Mouse (Mus musculus) neural tube, embryonic 11.5 days (tissue): ENCODE data around the gene Myl9. TPM values are rescaled to one million over a fixed set of nuclear protein-coding genes. Genes with fewer than 3 reads are reported as not detected.

ENCODE experiments used
- ATAC-seq: fragments of 200-750 bp; cut with Nextera tagmentation; 2 replicates; pipeline ENCODE4 v1.8.0; 2017; ENCODE audit warnings: moderate number of reproducible peaks, mild to moderate bottlenecking, moderate TSS enrichment, moderate library complexity; ENCODE audit not compliant: insufficient read depth, low FRiP score, low TSS enrichment
- DNase-seq: peaks from one replicate; pipeline ENCODE4 v3.0.0-alpha.2; 2015; ENCODE audit warnings: low spot score
- H3K27ac ChIP-seq: fragments of 300-500 bp; sonication (generic); 2 replicates; pipeline ENCODE4 v1.5.1; 2014; ENCODE audit warnings: low read depth, mild to moderate bottlenecking, low read length
- H3K27me3 ChIP-seq: fragments of 300-500 bp; sonication (generic); 2 replicates; pipeline ENCODE4 v1.6.1; 2014; ENCODE audit warnings: mild to moderate bottlenecking, low read length, mixed read lengths; ENCODE audit not compliant: control insufficient read depth, insufficient read depth
- H3K36me3 ChIP-seq: fragments of 300-500 bp; sonication (generic); 2 replicates; pipeline ENCODE4 v1.6.1; 2014; ENCODE audit warnings: mild to moderate bottlenecking, low read length, moderate library complexity, mixed read lengths; ENCODE audit not compliant: control insufficient read depth, insufficient read depth
- H3K4me1 ChIP-seq: fragments of 300-500 bp; sonication (generic); 2 replicates; pipeline ENCODE4 v1.6.1; 2014; ENCODE audit warnings: low read length, mixed read lengths; ENCODE audit not compliant: control insufficient read depth, insufficient read depth
- H3K4me2 ChIP-seq: fragments of 300-500 bp; sonication (generic); 2 replicates; pipeline ENCODE4 v1.6.1; 2014; ENCODE audit warnings: low read depth, mild to moderate bottlenecking, moderate library complexity
- H3K4me3 ChIP-seq: fragments of 300-500 bp; sonication (generic); 2 replicates; pipeline ENCODE4 v1.5.1; 2014; ENCODE audit warnings: low read depth, low read length
- H3K9ac ChIP-seq: fragments of 300-500 bp; sonication (generic); 2 replicates; pipeline ENCODE4 v1.6.1; 2014; ENCODE audit warnings: mild to moderate bottlenecking, low read length
- H3K9me3 ChIP-seq: fragments of 300-500 bp; sonication (generic); 2 replicates; pipeline ENCODE4 v1.6.1; 2016; ENCODE audit warnings: low read length; ENCODE audit not compliant: control insufficient read depth
- WGBS: fragments of 180-500 bp; shearing (Covaris S2); extraction: QIAGEN DNeasy Blood & Tissue Kit; methylation state at CpG from one replicate; pipeline ENCODE4 v1.1.7; 2014; 5-methylcytosine and 5-hydroxymethylcytosine counted together
- polyA plus RNA-seq: library from polyadenylated mRNA; unstranded; fragments of >200 nt; fragmentation: Nextera tagmentation; extraction: Ambion mirVana; gene quantifications from 2 replicates; pipeline ENCODE4 v1.2.1, GENCODE M21; 2014

The Myl9 gene
- 96.2 and 98.7 TPM in 2 replicates for polyA plus RNA-seq

DNA sequence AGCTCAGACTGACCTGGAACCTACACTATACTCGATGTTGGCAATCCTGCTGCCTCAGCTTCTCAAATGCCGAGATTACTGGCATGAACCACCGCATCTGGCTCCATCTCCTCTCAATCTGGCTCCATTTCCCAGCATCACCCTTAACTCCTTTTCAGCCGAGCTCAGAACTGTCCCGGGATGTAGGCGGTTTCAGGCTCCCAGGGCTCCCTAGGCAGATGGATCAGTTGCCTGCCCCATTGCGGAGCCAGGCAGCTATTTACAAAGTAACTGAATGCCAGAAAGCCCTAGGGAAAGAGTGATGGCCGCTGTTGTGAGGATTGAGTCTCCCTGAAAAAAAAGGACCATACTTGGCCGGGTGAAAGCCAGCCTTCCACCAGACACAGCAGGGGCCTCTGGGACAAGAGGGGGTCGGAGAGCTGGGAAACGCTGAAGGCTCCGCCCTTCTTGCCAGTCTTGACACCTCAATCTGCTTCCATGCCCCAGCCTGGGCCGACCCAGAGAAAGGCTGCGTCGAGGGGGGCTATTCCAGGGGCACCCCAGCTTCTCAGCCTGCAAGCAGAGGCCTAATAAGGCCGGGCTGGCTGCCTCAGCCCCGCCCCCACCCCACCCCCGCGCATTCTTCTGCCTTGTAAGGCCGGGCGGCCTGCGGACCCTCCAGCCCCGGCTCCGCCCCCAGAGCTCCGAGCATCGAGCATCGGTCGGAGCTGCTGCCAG is at the start of gene Myl9:
Gene Myl9, plus strand, starts transcription at position 683 of the 717 bp plus-strand sequence.
- H3K36me3 ChIP-seq = no peaks in the 10 kb centered on the region
- H3K27ac ChIP-seq = peak within 1 kb of the TSS; percentile 56; the same call in 1 of the 2 replicates
- H3K9ac ChIP-seq = peak within 1 kb of the TSS; percentile 50
- H3K27me3 ChIP-seq = peaks cover 2% of the 10 kb centered on the region; the same call in 1 of the 2 replicates
- peak; percentile 85 for DNase-seq
- H3K4me3 ChIP-seq = peak within 1 kb of the TSS; percentile 27
- H3K4me2 ChIP-seq = peak within 1 kb of the TSS; percentile 49
- peaks cover 10% of the 10 kb centered on the region; the same call in 1 of the 2 replicates for H3K4me1 ChIP-seq
- H3K9me3 ChIP-seq = no peaks in the 10 kb centered on the region
- peak; percentile 77 for ATAC-seq
- 3% methylated on average over 28 of the region's 28 CpGs for WGBS

DNA sequence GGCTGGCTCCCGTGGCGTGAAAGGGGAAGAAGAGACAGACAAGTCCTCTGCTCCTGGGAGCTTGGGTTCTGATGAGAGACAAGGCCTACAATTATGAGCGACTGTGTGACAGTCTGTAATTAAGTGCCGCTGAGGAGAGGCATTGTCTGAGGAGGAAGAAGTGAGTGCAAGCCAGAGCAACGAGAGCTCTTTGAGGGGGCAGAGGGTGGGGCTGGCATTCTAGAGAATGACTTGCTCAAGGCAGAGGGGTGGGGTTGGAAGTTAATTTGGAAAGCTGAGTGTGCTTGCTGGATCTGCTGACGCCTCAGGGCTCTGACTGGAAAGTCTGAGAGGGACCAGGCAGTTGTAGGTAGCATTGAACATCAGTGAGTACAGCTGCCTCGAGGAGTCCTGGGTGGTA is 48.9 kb upstream of the Myl9 start:
- Histone ChIP-seq H3K27me3 (no peaks in the 10 kb centered on the region), H3K9me3 (no peaks in the 10 kb centered on the region), H3K4me2 (no peak overlapping the region), H3K36me3 (no peaks in the 10 kb centered on the region), H3K9ac (no peak overlapping the region), H3K27ac (no peak overlapping the region), H3K4me1 (peaks cover 30% of the 10 kb centered on the region), H3K4me3 (no peak overlapping the region)
- ATAC-seq (no peak), DNase-seq (no peak)
- 30% methylated on average over 7 of the region's 7 CpGs for WGBS

DNA sequence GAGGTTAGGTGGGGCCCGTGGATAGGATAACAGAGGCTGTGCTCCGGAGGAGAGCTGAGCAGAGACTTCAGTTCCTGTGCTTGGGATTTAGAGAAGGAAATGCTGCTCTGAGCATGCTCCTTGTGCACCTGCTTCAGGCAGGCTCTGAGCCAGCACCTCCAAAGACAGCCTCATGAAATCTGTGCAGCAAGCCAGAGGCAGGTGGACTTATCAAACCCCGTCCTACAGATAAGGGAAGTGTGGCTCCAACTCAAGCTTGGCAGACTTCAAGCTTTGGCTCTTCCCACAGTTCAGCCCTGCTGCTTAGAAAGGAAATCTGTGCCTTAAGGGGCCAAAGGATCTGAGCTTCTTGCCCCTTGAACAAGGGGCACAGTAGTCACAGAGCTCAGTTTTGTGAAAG is 48.3 kb upstream of the Myl9 start:
- no peak for ATAC-seq
- Histone ChIP-seq H3K9ac (0 out of 2 replicates have a peak overlapping the region, but pooled peaks have one; percentile 23), H3K27ac (no peak overlapping the region), H3K36me3 (no peaks in the 10 kb centered on the region), H3K27me3 (no peaks in the 10 kb centered on the region), H3K4me3 (no peak overlapping the region), H3K4me1 (peaks cover 30% of the 10 kb centered on the region), H3K4me2 (no peak overlapping the region), H3K9me3 (no peaks in the 10 kb centered on the region)
- DNase-seq = no peak
- 65% methylated on average over 3 of the region's 3 CpGs for WGBS

DNA sequence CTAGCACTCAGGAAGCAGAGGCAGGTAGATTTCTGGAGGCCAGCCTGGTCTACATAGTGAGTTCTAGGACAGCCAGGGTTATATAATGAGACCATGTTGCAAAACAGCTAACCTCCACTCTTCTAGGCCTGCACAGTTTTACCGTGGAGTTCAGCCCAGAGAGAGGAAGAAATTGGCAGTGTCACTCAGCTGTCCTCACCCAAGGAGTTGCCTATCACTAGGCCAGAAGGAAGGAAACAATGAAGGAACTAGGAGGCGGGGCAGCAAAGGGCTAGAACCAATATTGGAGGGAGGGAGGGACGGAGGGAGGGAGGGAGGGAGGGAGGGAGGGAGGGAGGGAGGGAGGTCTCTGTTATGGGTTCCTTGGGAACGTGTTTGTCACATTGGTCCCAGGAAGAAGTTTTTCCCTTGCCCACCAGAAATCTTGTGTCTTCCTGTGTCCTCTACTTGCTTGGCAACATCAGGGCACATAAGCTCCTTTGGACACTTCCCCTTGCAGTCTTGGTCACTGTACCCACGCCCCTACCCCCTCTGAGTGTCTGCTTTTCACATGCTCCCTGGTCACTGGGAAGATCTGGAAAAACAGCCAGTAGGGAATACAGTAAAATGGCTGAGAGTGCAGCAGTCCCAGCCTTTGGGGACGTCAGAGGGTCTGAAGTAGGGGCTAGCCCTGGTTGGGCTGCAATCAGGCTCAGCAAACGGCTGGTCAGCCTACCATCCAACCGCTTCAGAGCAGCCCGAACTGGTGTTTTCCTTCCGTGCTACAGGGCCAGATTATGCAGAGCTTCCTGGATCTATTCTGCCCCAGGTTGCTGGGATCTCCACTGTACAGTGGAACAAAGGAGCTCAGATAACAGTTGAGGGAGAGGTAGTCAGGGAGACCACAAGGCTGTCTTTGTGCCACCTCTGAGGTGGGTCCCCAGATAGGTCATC is 45.4 kb upstream of the Myl9 start:
- ATAC-seq (no peak), DNase-seq (no peak)
- H3K4me1 ChIP-seq = peaks cover 22% of the 10 kb centered on the region
- no peaks in the 10 kb centered on the region for H3K27me3 ChIP-seq
- no peak overlapping the region for H3K9ac ChIP-seq
- H3K4me2 ChIP-seq = no peak overlapping the region
- no peak overlapping the region for H3K27ac ChIP-seq
- no peaks in the 10 kb centered on the region for H3K36me3 ChIP-seq
- 66% methylated on average over 9 of the region's 10 CpGs for WGBS
- no peaks in the 10 kb centered on the region for H3K9me3 ChIP-seq
- H3K4me3 ChIP-seq = no peak overlapping the region

DNA sequence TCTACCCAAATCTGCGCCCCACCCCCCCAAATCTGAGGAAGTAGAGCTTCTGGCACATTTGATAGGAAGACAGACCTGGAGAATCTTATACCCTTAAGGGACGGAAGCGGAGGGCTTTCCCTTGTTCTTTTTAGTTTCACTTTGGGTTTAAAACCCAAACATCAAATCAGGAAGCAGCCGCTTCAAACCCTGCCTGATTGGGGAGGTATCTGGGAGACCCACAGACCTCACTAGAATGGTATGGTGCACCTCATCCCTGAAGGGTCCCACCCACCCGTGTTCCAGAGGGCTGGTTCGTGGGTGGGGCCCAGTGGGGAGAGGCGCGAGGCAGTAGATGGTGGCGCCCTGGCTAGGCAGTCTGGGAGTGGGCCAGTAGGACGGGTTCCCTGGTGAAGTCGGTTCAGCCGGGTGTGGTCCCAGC is 44.7 kb upstream of the Myl9 start:
- H3K27me3 ChIP-seq = no peaks in the 10 kb centered on the region
- 94% methylated on average over 12 of the region's 12 CpGs for WGBS
- DNase-seq (no peak), ATAC-seq (no peak)
- H3K9ac ChIP-seq = no peak overlapping the region
- no peak overlapping the region for H3K27ac ChIP-seq
- H3K4me3 ChIP-seq = no peak overlapping the region
- no peaks in the 10 kb centered on the region for H3K9me3 ChIP-seq
- no peak overlapping the region for H3K4me2 ChIP-seq
- no peaks in the 10 kb centered on the region for H3K36me3 ChIP-seq
- H3K4me1 ChIP-seq = peaks cover 22% of the 10 kb centered on the region

DNA sequence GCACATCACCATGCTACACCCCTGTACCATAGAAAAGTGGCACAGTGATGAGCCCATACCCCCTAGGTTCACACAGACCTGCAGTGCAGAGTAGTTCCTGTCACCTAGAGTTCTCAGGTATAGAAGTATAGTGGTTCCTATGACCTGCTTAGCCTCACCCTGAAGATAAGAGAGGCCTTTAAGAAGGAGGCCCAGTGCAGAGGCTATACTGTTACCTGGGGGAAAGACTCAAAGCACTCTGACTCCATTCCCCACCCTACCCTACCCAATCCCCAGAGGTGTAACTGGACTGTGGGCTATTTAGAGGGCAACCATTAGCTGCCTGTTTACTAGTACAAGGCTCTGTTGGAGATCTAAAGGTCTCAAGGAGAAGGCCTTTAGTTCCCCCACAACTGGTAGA is 43.6 kb upstream of the Myl9 start:
- no peaks in the 10 kb centered on the region for H3K36me3 ChIP-seq
- H3K27ac ChIP-seq = no peak overlapping the region
- ATAC-seq (no peak), DNase-seq (no peak)
- no peak overlapping the region for H3K4me2 ChIP-seq
- H3K4me1 ChIP-seq = peaks cover 20% of the 10 kb centered on the region
- H3K27me3 ChIP-seq = no peaks in the 10 kb centered on the region
- no peak overlapping the region for H3K4me3 ChIP-seq
- no peak overlapping the region for H3K9ac ChIP-seq
- H3K9me3 ChIP-seq = no peaks in the 10 kb centered on the region

DNA sequence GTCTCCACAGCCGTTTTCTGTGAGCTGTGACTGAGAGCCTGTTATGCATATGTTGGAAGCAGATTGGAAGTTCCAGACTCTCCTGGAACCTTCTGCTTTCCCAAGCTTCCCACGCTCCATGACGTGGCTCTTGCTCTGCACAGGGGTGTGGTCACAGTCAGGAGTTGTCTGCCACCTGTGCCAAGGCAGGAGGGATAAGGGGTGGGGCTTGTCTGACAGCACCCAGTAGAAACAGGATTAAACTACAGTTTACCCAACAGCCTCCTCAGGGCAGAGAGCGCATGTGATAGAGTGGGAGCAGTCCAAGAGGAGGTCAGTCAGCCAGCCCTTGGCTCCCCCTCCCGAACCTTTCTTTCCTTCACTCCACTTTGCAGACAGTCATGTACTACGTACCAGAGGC is 43.1 kb upstream of the Myl9 start:
- DNase-seq (no peak), ATAC-seq (no peak)
- H3K27ac ChIP-seq = no peak overlapping the region
- H3K9me3 ChIP-seq = no peaks in the 10 kb centered on the region
- H3K9ac ChIP-seq = no peak overlapping the region
- 77% methylated on average over 6 of the region's 6 CpGs for WGBS
- peaks cover 15% of the 10 kb centered on the region for H3K4me1 ChIP-seq
- H3K4me2 ChIP-seq = no peak overlapping the region
- H3K27me3 ChIP-seq = no peaks in the 10 kb centered on the region
- H3K4me3 ChIP-seq = no peak overlapping the region
- no peaks in the 10 kb centered on the region for H3K36me3 ChIP-seq

DNA sequence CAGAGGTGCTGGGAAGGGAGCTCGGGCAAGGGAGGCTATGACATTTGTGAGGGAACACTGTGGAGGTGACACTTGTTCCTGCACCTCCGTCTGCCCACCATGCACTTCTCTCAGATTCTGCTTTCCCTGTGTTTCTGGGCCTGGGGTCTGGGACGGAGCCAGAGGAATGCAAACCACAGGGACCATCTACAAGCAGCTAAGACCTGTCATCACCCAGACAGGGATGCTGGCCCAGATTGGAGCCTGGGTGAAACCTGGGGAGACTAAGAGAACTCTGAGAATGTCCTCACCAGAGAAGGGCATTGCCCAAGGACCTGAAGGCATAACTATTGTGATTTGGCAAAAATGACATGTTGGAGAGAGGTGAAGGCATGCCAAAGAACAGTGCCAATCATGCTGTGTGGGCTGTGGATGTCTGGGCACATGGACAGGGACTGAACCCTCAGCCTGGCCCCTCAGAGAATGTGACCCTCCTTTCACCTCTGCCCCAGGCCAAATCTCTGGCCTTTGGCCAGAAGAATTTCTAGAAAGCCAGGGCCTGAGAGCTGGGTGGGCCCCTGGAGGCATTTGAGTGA is 39.4 kb upstream of the Myl9 start:
- Histone ChIP-seq H3K4me1 (peaks cover 15% of the 10 kb centered on the region), H3K9ac (no peak overlapping the region), H3K36me3 (no peaks in the 10 kb centered on the region), H3K27ac (no peak overlapping the region), H3K4me2 (no peak overlapping the region), H3K27me3 (no peaks in the 10 kb centered on the region), H3K4me3 (no peak overlapping the region), H3K9me3 (no peaks in the 10 kb centered on the region)
- WGBS = 74% methylated on average over 3 of the region's 3 CpGs
- DNase-seq (no peak), ATAC-seq (no peak)
